ENCODE assay signal across 8 mouse cellular contexts in the genomic region with DNA sequence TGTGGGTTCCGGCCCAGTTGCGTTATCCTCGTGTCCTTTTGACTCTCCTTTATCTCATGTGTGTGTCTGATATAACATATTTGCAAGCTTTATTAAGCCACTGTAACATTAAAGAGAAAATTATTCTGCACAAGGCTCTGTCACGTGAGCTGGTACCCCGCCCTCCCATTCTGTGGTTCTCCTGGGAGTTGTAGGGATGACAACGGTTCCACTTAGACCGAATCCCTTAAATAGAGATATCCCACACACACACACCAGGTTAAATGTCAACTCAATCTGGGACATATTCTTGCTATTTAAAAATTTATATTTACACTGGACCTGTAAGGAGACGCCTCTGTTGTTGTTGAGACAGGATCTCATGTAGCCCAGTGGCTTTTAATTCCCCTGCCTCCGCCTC. TPM values are rescaled to one million over a fixed set of nuclear protein-coding genes. Genes with fewer than 3 reads are reported as not detected.
DNase-seq lines count a peak whose midpoint lies in the region; ATAC-seq lines count a peak whose summit lies in the region.

No protein-coding gene starts in this region.

- peaks cover 2% of the 10 kb centered on the region for H3K36me3 ChIP-seq in embryonic facial prominence, embryonic 13.5 days
- H3K36me3 ChIP-seq in limb, embryonic 10.5 days, result peaks cover 4% of the 10 kb centered on the region
- H3K36me3 ChIP-seq in neural tube, embryonic 13.5 days, result no peaks in the 10 kb centered on the region

- H3K9ac ChIP-seq in embryonic facial prominence, embryonic 13.5 days, result peak overlapping the region; percentile 57; the same call in 1 of the 2 replicates
- H3K9ac ChIP-seq in neural tube, embryonic 13.5 days, result peak overlapping the region; percentile 54

- DNase-seq in layer of hippocampus, adult 11-12 months (ENCODE audit: low spot score), result peak; percentile 33
- DNase-seq in layer of hippocampus, postnatal 36 days, result no peak
- DNase-seq in Muller cell, postnatal 12 days (ENCODE audit: inconsistent ontology term), result peak; percentile 36
- DNase-seq in limb, embryonic 10.5 days (ENCODE audit: low spot score), result peak; percentile 43
- DNase-seq in ovary, postnatal 14 days (ENCODE audit: low spot score), result no peak
- no peak for DNase-seq in adrenal gland, postnatal 10 days

- no peak overlapping the region for H3K27ac ChIP-seq in embryonic facial prominence, embryonic 13.5 days
- no peak overlapping the region for H3K27ac ChIP-seq in limb, embryonic 10.5 days
- H3K27ac ChIP-seq in neural tube, embryonic 13.5 days (replicated peaks), result no peak overlapping the region

- no peaks in the 10 kb centered on the region for H3K27me3 ChIP-seq in embryonic facial prominence, embryonic 13.5 days
- H3K27me3 ChIP-seq in limb, embryonic 10.5 days (ENCODE audit: low read depth, poor library complexity, severe bottlenecking), result no peaks in the 10 kb centered on the region
- no peaks in the 10 kb centered on the region for H3K27me3 ChIP-seq in neural tube, embryonic 13.5 days

- peaks cover 15% of the 10 kb centered on the region; the same call in 1 of the 2 replicates for H3K4me1 ChIP-seq in embryonic facial prominence, embryonic 13.5 days
- H3K4me1 ChIP-seq in limb, embryonic 10.5 days, result peaks cover 22% of the 10 kb centered on the region
- peaks cover 19% of the 10 kb centered on the region for H3K4me1 ChIP-seq in neural tube, embryonic 13.5 days (replicated peaks)

- no peak for ATAC-seq in embryonic facial prominence, embryonic 13.5 days (ENCODE audit: insufficient number of reproducible peaks, insufficient read depth, low FRiP score, low TSS enrichment, low read depth)
- no peak; the same call in 1 of the 2 replicates for ATAC-seq in neural tube, embryonic 13.5 days (ENCODE audit: low read depth)

- H3K9me3 ChIP-seq in embryonic facial prominence, embryonic 13.5 days, result no peaks in the 10 kb centered on the region
- H3K9me3 ChIP-seq in limb, embryonic 10.5 days (replicated peaks), result no peaks in the 10 kb centered on the region
- no peaks in the 10 kb centered on the region for H3K9me3 ChIP-seq in neural tube, embryonic 13.5 days

- H3K4me2 ChIP-seq in embryonic facial prominence, embryonic 13.5 days, result peak overlapping the region; percentile 80
- H3K4me2 ChIP-seq in neural tube, embryonic 13.5 days, result peak overlapping the region; percentile 68

- peak overlapping the region; percentile 57 for H3K4me3 ChIP-seq in embryonic facial prominence, embryonic 13.5 days
- H3K4me3 ChIP-seq in limb, embryonic 10.5 days, result peak overlapping the region; percentile 68
- peak overlapping the region; percentile 61 for H3K4me3 ChIP-seq in neural tube, embryonic 13.5 days

- WGBS in embryonic facial prominence, embryonic 13.5 days, result 3% methylated on average over 9 of the region's 9 CpGs
- 3% methylated on average over 9 of the region's 9 CpGs for WGBS in limb, embryonic 10.5 days
- WGBS in neural tube, embryonic 13.5 days, result 6% methylated on average over 9 of the region's 9 CpGs

RNA-seq across cellular contexts. Expression of a gene that starts 14.6 kb away (rescaled TPM):
- total RNA-seq in layer of hippocampus, postnatal 36 days (2021), result 1 to 10 TPM; 5.6 to 7.4 TPM
- polyA plus RNA-seq in embryonic facial prominence, embryonic 13.5 days (2015; fragmentation: Nextera tagmentation; extraction: Ambion mirVana), result 20.0 and 22.5 TPM in 2 replicates
- polyA plus RNA-seq in limb, embryonic 10.5 days (2016; fragmentation: Nextera tagmentation; extraction: Ambion mirVana), result 31.3 and 31.9 TPM in 2 replicates
- 17.4 and 17.8 TPM in 2 replicates for polyA plus RNA-seq in neural tube, embryonic 13.5 days (2015; fragmentation: Nextera tagmentation; extraction: Ambion mirVana)
- 1 to 10 TPM; 7.9 to 8.0 TPM for total RNA-seq in adrenal gland, postnatal 10 days (2021)

RNA-seq across cellular contexts. Expression of a gene that starts 49.8 kb away (rescaled TPM):
- total RNA-seq in layer of hippocampus, postnatal 36 days (2021), result 10 to 100 TPM; 25.0 to 32.3 TPM
- polyA plus RNA-seq in embryonic facial prominence, embryonic 13.5 days (2015; fragmentation: Nextera tagmentation; extraction: Ambion mirVana), result 18.2 and 21.9 TPM in 2 replicates
- 22.0 and 25.4 TPM in 2 replicates for polyA plus RNA-seq in limb, embryonic 10.5 days (2016; fragmentation: Nextera tagmentation; extraction: Ambion mirVana)
- 24.4 and 28.8 TPM in 2 replicates for polyA plus RNA-seq in neural tube, embryonic 13.5 days (2015; fragmentation: Nextera tagmentation; extraction: Ambion mirVana)
- 10 to 100 TPM; 10.6 to 12.5 TPM for total RNA-seq in adrenal gland, postnatal 10 days (2021)

RNA-seq across cellular contexts. Expression of a gene that starts 51.2 kb away (rescaled TPM):
- total RNA-seq in layer of hippocampus, postnatal 36 days (2021), result not detected
- polyA plus RNA-seq in embryonic facial prominence, embryonic 13.5 days (2015; fragmentation: Nextera tagmentation; extraction: Ambion mirVana), result 0.27 and 0.37 TPM in 2 replicates
- polyA plus RNA-seq in limb, embryonic 10.5 days (2016; fragmentation: Nextera tagmentation; extraction: Ambion mirVana), result 0.35 and 0.38 TPM in 2 replicates
- polyA plus RNA-seq in neural tube, embryonic 13.5 days (2015; fragmentation: Nextera tagmentation; extraction: Ambion mirVana), result not detected in 2 replicates
- not detected for total RNA-seq in adrenal gland, postnatal 10 days (2021)

Comparison
In these comparisons a context has a peak if more than half of its experiments do, and no peak if none do; other contexts are left out.
1. DNase-seq: peak in layer of hippocampus, adult 11-12 months (single experiment), Muller cell, postnatal 12 days (single experiment) and limb, embryonic 10.5 days (single experiment); none in layer of hippocampus, postnatal 36 days (0 of 2), ovary, postnatal 14 days (single experiment) and adrenal gland, postnatal 10 days (single experiment).
2. Peak in every context shown above with its lines, with median percentiles within 50 percentile points of each other: H3K4me3 ChIP-seq.